Mouse (Mus musculus) cerebellum, postnatal 10 days (tissue): ENCODE data around the gene Angptl7.

Source experiments
- DNase-seq, 2 experiments: peaks; one replicate each; pipeline ENCODE4 v3.0.0; 2021; ENCODE audit warnings: mixed read lengths in 2 of 2

Angptl7 gene

GRCm38 (mm10) chr4:148495160-148495559, 5.1 kb downstream of the Angptl7 start:
- peak in 1 of 2 experiments; percentile 47 for DNase-seq

- peak; percentile 77 to 82 for DNase-seq
These were observed 8.8 kb downstream of the Angptl7 start for GRCm38 (mm10) chr4:148491448-148491847.

- DNase-seq: peak in 1 of 2 experiments; percentile 20
These were observed 9.8 kb downstream of the Angptl7 start for GRCm38 (mm10) chr4:148490502-148490901.

- DNase-seq: peak in 1 of 2 experiments; percentile 25
These were observed 12.4 kb downstream of the Angptl7 start for GRCm38 (mm10) chr4:148487841-148488240.

GRCm38 (mm10) chr4:148484511-148484910, 15.7 kb downstream of the Angptl7 start:
- DNase-seq: no peak

- no peak for DNase-seq
These were observed 18.6 kb downstream of the Angptl7 start for GRCm38 (mm10) chr4:148481557-148482168.

GRCm38 (mm10) chr4:148480245-148480644, 20.0 kb downstream of the Angptl7 start:
- DNase-seq: no peak

- no peak for DNase-seq
These were observed 26.8 kb downstream of the Angptl7 start for GRCm38 (mm10) chr4:148473496-148473895.

GRCm38 (mm10) chr4:148472436-148473174, 27.7 kb downstream of the Angptl7 start:
- DNase-seq: no peak

- DNase-seq: no peak
These were observed 28.9 kb downstream of the Angptl7 start for GRCm38 (mm10) chr4:148471363-148471806.

- no peak for DNase-seq
These were observed 30.6 kb downstream of the Angptl7 start for GRCm38 (mm10) chr4:148469487-148470252.

- no peak for DNase-seq
These were observed 31.9 kb downstream of the Angptl7 start for GRCm38 (mm10) chr4:148468396-148468795.

GRCm38 (mm10) chr4:148466511-148467079, 33.7 kb downstream of the Angptl7 start:
- DNase-seq: no peak

GRCm38 (mm10) chr4:148464869-148465268, 35.4 kb downstream of the Angptl7 start:
- no peak for DNase-seq

- DNase-seq: no peak
These were observed 36.0 kb downstream of the Angptl7 start for GRCm38 (mm10) chr4:148464301-148464700.

- peak; percentile 79 to 83 for DNase-seq
These were observed 36.9 kb downstream of the Angptl7 start for GRCm38 (mm10) chr4:148463208-148463960.

GRCm38 (mm10) chr4:148462717-148463116, 37.5 kb downstream of the Angptl7 start:
- peak in 1 of 2 experiments; percentile 11 for DNase-seq

- no peak for DNase-seq
These were observed 38.5 kb downstream of the Angptl7 start for GRCm38 (mm10) chr4:148461772-148462171.

- peak; percentile 43 to 58 for DNase-seq
These were observed 39.5 kb downstream of the Angptl7 start for GRCm38 (mm10) chr4:148460656-148461284.

- DNase-seq: no peak
These were observed 44.7 kb downstream of the Angptl7 start for GRCm38 (mm10) chr4:148455477-148456025.

GRCm38 (mm10) chr4:148453707-148454106, 46.6 kb downstream of the Angptl7 start:
- no peak for DNase-seq
